Mouse (Mus musculus): ENCODE results near the gene Scamp2.

DNA sequence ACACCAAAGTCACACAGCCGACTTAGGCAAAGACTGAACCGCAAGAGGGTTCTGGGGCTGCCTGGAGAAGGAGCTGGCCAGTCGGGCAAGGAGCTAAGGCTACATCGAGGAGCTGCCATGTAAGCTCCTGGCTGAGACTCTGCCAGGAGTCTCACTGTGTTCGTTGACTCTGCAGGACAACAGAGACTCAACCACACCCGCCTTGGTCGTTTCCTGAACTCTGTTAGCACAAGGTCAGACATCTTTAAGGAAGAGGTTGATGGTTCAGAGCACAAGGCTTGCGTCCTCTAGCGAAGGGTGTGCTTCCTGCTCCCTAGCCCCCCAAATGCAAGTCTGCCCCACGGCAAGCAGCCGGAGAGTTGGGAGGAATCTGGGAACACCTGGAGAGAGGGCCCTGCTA, 12.9 kb upstream of the Scamp2 start:
- no peak for TF ChIP-seq CTCF (IDR thresholded peaks at IDR 0.05; ENCODE audit: low read depth)
- TF ChIP-seq EP300 (IDR thresholded peaks at IDR 0.05; ENCODE audit: low read depth): no peak

Data from liver, embryonic 14.5 days (tissue).